Mouse (Mus musculus) hindlimb bud, embryonic 11.5 days (tissue): ENCODE results near the gene Rai14.

Experiments used
- DNase-seq: peaks from one replicate; pipeline ENCODE4 v3.0.0-alpha.2; 2012; ENCODE audit warnings: low read depth, low spot score; ENCODE audit errors: extremely low spot score

The Rai14 gene

DNA sequence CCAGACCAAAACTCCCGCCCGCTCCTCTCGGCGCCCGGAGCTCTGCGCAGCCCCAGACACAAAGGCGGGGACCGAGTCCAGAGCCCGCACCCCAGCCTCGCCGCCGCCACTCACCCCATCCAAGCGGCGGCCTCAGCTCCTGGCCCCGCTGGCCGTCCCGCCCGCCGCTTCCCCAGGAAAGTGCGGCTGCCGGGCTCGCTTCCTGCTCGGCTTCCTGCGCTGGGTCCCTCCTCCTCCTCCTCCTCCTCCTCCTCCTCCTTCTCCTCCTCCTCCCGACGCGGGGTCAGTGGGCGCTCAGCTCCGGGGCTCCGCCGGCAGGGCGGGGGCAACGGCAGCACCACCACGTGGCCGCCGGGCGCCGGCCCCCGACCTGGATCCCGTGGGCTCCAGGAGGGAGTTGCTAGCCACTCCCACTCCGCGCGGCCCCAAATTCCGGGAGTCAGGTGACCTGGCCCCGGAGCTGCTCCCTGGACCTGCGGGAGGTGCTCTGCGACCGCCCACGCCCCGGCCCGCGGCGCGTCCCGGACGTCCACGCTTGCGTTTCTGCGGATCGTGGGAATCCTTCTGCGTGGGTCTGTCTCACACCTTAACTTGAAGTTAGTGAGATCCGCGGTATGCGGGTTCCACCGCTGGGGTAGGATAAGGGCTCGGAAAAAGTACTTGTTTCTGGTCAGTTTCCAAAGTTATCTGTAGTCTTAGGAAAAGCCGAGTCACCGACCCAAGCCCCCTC is at the start of gene Rai14:
TSS of gene Rai14 (minus strand) at position 216 of the 730 bp plus-strand sequence.
- no peak for DNase-seq

DNA sequence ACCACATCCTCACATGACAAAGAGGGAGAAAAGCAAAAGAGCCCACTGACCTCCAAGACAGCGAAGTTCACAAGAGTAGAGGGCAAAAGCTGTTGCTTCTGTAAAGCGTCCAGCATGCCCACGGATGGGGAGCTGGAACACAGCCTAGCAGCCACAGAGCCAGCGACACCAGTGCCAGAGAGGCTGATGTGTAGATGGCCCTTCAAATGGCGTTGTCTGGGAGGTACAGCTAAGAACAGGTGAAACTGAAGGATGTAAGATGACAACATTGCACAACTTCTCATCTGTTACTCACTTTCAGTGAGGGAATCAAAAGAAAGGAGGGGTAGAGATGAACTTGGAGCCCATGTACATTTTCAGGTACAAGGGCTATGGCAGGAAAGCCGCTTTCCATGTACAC is 47.0 kb upstream of the Rai14 start:
- DNase-seq = no peak

DNA sequence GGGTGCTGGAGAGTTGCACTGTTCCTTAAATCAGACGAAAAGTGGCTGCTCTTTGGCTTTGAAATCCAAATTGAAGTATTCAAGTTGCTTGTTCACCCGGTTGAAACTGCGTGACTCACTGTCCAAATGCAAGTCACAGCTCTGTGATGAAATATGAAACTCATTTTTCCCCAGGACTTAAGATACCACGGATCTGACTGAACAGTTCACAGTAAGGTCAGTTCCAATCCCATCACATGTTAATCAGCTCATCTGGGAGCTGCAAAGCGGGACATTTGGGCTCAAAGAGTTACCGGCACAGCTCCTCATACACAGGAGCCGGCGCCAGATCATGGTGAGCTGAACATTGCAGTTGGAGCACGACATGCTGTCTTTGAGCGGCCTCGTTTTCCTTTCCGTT is 45.6 kb upstream of the Rai14 start:
- DNase-seq = no peak

DNA sequence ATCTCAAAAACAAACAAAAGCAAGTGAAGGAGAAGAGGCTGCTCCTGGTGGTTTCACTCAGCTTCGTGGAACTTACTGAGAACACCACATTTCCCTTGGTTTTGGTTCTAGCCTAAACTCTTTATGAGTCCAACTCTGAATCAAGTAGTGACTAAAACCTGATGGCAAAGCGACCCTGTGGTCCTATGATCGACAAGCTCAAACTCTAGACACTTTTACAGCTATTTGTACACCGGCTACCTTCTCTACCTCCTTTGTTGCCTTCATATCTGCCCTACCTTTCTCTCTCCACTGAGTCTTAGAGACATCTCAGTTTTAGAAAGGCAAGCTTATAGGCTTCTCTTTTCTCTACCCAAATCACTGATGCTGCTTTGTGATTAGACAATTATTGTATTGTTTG is 45.0 kb upstream of the Rai14 start:
- no peak for DNase-seq

DNA sequence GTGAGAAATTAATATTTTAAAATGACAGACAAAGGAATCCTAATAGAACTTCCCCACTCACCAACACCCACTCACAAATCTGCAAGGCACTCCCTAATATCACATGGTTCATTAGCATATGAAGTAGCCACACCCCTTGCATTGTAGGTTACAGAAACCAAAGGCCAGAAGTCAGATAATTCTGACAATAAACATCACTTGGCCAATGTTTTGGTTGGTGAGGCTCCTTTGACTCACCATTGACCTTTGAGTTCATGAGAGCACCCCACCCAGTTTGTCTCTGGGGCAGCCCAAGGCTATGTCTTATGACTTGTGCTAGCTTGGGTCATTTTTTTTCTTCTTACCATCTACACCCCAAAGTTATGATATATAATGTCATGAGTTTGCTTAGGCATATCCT is 44.4 kb upstream of the Rai14 start:
- DNase-seq = no peak

DNA sequence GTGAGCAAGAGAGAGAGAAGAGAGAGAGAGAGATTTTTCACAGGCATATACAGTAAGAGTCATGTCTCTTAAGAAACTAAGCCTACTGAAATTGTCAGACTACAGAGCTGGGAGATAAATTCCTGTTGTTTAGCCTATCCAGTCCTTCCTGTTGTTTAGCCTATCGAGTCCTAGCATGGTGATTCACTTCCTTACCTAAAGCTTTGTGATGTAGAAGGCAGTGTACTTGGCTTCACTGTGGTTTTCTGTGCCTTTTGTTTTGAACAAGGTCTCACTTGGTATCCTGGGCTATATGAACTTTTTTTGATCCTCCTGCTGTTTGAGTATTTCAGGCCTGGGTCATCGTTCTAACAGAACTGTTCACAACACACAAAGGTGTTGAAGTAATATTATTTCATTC is 36.7 kb upstream of the Rai14 start:
- no peak for DNase-seq

DNA sequence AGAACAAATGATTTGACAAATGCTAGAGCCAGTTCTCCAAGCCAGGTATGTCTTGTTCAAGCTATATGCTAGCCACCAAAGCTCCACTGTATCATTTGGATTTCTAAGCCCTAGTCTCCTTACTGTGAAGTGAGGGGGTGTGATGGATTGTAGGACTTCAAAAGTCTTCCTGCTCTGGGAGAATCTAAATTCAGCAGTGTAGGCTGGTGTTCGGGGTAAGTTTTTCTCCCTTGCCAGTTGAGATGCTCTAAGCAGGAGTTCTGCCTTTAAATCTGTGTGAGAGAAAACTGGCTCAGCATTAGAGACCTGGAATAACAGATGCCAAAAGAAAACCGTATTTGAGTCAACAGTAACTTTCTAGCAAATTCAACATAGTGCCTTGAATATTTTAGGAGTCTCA is 35.9 kb upstream of the Rai14 start:
- no peak for DNase-seq

DNA sequence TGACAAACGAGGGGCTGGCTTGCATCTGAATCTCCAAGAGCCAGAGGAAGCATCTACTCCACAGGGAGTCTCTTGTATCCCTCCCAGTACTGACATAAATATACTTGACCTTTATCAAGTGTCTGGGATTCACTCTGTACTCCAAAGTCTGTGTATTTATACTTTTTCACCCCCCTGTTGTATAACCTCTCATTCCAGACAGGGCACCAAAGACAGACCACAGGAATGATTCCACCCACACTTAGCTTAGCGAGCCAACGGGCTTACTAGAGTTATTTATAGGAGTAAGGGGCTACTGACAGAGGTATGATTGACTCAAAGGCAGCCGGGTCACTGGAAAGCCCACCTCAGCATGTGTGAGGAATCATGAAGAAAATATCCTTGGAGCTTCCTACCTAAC is 35.3 kb upstream of the Rai14 start:
- DNase-seq = no peak

DNA sequence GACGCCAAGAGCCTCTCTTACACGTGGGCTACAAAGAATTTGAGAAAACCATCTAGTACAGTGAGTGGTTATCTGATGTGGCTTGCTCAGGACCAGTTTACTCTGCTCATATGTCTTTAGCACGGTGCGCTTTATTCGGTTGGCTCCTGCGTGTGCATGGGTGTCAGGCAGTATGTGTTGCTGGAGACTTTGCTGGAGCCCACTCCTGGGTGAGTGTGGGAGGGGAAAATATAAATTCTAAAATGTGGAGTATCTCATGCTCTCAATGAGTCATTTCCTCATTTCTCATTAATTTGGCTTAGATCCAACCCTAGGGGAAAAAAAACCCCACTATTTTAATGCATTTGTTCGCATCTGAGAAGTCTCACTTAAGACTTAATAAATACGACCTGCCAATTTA is 33.2 kb upstream of the Rai14 start:
- no peak for DNase-seq

DNA sequence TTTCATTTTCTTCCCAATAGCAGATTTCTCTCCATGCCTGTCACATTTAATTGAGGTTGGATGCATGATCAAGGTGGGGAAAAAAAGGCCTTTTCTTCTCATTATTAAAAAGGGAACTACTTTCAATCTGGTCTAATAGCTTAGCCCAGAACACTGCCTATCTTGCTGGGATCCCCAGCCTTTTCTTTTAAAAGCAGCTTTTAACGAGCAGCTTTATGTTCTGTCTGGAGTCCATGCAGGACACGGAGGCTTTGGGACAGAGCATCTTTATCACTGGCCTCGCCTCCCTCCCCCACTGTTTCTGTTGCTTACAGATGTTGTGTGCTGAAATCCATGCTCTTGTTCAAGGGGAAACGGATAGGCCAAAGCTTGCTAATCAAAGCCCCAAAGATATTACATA is 32.8 kb upstream of the Rai14 start:
- DNase-seq = no peak

DNA sequence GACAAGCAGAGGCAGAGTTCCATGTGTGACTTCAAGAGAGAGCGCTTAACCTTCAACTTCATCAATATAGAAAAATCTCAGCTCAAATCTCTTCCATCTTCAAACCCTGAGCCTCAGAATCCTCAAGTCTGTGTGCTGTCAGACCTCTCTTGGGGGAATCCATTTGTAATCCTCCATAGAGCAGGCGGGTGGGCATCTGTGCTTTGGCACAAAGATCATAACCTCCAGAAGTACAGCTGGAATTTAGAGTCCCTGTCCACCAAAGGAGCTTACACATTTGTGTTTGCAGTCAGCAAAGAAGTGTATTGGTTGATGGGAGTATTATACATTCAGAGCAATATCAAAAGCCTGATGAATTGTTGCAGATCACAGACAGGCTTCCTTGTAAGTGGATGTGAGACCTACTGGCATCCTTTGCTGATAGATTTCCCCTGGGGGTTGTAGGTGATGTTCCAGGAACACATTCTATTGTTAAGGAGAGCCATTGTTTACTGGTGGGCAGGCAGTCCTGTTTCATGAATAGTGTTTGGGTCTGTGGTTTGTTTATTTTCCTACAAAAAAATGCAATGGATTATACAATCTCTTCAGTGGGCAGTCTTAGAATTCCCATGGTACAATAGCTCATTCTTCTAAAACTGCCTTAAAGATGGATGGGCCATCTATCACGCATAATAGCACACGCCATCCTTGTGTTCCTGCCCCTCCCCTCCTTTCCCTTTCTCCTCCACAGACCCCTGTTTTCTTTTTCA is 32.1 kb upstream of the Rai14 start:
- DNase-seq = no peak

DNA sequence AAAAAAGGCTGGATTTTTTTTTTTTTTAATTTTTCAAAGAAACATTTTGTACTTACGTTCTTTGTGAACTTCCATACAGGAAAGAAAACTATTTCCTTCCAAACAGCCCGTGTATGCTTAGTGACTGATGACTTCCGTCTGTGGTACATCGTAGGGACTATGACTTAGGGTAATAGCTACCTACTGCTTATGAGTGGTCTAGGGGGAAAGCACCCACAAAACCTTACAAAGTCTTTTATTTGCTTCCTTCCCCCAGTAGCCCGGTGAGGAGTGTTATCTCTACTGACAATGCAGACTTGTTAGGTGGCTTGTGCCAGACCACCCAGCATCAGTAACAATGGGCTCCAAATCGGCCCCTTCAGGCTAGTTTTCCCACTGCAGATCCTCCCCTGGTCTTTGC is 28.0 kb upstream of the Rai14 start:
- no peak for DNase-seq

DNA sequence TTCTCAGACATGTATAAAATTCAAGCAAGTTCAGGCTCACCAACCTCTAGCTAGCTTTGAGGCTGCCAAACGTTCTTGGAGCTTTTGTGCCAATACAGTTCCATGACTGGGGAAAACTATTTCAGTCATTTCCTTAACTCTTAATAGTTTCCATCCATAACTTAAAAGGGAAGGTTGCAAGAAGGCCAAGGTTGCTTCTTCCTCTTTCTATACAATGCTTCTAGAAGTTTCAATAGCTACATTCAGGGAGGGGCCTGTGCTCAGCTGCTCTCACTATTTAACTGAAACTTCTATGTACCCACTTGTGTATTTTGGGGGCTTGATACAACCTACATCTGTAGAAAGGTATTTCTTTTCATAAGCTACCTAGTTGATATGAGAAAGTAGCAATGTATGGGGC is 24.9 kb upstream of the Rai14 start:
- no peak for DNase-seq

DNA sequence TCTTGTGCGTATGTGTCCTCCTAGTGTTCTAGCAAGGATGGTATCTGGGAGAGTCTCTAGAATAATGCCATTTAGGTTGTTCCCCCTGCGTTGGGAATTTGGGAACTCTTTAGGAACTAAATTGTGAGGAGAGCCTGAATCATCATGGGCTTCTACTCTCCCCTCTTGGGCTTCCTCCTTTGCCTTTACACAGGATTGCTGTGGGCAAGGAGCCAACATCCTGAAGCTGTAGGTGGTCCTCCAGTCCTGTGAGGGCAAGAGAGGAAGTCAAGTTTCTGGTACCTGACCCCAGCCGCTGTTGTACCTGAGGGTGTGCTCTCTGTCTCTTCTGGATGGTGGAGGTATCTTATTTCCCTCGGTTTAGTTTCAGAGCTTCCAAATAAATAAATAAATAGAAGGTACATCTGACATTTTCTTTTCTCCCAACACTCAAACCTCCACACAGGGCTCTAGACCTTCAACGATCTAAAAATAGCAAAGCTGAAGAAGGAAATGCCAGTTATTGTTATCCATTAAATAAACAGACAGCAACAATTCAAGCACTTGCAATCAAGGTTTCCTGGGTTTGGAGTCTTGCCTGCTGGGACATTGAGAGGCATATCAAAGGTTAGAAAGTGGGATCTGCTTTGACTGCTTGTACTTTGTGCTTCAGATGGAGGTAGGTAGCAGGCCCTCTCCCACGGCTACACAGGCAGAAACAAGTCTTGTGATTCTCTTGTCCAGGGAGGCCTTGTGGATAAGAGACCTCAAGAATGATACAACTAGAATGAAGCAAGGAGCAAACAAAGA is 24.1 kb upstream of the Rai14 start:
- no peak for DNase-seq

DNA sequence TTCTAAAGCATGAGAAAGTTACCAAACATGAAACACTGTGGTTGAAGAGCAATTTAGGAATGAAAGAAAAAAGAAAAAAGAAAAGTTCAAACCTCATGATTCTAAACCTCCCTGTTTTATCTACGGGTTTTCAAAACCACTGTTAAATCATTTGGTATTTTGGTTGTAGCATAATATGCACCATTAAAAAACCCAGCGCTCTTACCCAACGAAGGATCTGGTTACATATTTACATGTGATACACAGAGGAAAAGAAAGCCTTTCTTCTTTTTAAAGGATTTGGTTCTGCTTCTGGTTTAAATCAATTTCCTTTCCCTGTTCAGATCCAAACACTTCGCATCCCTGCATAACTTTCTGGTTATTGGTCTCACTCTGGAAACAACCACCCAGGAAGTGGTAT is 21.5 kb upstream of the Rai14 start:
- no peak for DNase-seq

DNA sequence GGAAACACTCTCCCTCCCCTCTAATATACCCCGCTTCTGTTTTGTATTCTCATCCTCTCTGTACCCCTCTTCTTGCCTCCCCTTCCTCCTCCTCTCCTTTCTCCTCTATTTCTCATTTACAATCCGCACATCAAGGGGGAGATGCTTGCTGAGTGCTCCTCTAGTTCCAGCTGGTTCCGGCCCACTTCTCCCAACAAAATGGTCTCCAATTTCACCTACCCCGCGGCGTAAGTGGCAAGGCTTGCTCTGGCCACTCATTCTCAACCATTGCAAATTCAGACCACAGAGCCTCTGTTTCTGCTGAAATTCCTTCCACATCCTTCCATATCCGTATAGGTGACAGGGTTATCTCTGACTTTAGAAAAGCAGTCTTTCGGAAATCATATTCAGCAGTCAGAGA is 20.8 kb upstream of the Rai14 start:
- DNase-seq = no peak

DNA sequence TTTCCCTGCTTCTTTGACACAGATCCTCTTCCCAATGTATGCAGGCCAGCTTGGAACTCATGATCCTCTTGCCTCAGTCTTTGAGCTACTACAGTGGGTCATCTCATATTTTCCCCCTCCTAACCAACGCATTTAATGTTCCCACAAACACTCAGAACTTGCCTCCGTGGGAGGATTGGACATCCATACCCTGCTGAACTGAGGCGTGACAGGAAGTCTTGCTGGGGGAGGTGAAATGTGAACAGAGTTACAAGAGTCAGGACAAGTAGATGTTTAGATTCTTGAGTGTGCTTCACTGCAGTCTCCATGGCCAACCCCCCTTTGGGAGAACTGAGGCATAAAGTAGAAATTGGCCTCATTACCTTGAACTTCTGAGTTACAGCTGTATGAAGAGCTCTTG is 17.0 kb upstream of the Rai14 start:
- no peak for DNase-seq

DNA sequence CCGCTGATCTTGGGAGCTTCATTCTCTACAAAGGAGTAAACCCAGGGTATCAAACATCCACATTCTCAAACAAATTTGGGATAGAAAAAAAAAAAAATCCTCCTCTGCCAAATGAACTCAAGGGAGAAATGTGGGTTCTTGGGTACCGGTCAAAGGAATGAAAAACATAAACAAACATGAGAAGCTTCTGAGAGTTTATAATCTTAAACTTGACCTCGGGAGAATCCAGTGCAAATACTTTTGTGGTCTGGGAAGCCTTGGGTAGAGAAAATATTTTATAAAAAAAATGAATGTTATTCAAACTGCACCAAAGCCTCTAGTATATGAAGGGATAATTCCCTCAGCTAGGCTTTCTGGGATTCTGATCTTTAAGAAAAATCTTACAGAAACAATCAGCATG is 11.8 kb upstream of the Rai14 start:
- DNase-seq = no peak

DNA sequence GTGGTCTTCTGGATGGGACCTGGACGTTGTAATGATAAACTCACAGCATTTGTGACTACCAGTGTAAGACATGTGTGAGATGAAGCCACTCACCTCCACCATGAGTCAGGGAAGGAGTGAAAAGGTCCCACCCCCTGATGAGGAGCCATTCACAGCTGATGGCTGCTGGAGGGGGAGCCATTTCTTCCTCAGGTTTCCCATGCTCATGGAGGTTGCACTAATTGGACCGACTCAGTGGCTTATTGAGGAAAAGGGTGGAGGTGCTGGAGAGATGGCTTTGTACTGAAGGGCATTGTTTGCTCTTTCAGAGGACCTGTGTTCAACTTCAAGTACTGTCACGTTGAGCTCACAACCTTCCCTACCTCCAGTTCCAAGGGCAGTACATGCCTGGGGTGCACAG is 10.4 kb upstream of the Rai14 start:
- DNase-seq = no peak

DNA sequence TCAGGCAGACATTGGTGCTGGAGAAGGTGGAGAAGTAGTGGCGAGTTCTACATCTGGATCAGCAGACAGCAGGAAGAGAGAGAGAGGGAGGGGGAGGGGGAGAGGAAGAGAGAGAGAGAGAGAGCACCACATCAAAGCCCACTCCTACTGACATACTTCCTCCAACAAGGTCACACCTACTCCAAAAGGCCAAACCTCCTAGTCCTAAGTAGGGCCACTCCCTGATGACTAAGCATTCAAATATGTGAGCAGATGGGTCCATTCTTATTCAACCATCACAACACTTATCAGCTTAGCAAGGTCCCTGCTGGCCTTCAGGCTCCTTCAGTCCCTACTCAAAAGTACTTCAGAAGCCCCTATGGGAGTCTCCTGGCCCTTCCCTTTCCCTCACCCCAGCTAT is 9.1 kb upstream of the Rai14 start:
- DNase-seq = no peak

DNA sequence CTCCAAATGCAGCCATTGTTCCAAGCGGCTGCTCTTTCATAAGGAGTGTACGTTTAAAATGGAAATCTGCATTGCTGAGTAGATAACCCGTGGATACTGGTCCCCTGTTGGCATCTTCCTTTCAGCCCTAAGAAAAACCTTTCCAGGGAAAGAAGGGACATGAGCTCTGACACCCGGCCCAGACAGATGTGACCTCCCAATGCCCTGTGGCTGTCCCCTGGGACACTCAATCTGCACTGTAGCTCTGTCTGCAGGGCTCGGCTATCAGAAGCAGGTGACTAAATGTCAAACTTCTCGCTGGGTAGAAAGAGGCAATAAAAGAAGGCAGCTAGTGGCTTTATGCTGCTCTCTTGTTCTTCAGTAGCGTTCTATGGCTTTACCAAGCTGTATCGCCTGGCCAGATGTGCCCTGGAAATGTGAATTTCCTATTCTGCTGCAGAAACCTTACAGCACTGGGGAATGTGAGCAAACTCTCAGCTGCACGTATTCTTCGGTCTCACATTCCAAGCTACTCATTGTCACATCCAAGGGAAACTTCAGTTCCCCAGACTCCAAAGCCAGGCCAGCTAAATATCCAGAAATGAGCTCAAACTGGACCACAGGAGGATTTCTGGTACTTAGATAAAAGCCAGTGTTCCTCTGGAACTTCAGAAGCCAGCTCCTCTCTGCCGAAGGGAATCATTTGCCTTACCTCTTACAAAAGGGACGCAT is 8.4 kb upstream of the Rai14 start:
- no peak for DNase-seq
